Mouse (Mus musculus) common myeloid progenitor, adult 5-6 weeks (primary cell): Measurements from ENCODE around the gene Lrrc1. TPM values are rescaled to one million over a fixed set of nuclear protein-coding genes. Genes with fewer than 3 reads are reported as not detected.

Experiments used
- ATAC-seq: replicated peaks from 2 replicates; pipeline ENCODE4 v1.8.0; 2016; ENCODE audit warnings: low read depth, mild to moderate bottlenecking, moderate TSS enrichment, inconsistent platforms; ENCODE audit not compliant: poor library complexity, severe bottlenecking
- total RNA-seq: library from RNA; stranded (forward); fragments of 200-1000, 187-1606 nt; gene quantifications from 2 replicates; pipeline ENCODE4 v1.2.3, GENCODE M21; 2017

Gene Lrrc1
- total RNA-seq, 1 experiment from 2014 or later: 15.8 TPM

DNA sequence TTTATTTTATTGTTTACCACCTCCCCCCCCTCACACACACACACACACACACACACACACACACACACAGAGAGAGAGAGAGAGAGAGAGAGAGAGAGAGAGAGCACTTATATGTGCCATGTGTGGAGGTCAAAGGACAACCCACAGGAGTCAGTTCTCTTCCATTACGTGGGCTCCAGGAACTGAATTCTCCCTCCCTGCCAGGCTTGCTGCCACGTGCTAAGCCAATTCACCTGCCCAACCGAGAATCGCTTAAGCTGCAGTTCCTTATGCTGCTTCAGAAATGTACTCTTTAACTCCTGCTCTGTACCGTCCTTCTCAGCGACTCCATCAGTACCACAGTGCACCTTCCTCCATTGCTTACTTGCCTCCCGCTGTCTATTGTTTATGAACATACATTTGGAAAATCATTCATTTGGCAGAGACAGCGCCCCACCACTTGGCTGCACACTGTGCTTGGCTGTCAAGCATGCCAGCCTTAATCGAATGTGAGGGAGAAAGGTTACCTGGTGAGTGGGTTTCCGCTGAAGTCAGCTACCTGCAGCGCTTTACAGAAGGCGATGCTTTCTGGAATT lies 72.9 kb downstream of the Lrrc1 start:
- no peak for ATAC-seq

DNA sequence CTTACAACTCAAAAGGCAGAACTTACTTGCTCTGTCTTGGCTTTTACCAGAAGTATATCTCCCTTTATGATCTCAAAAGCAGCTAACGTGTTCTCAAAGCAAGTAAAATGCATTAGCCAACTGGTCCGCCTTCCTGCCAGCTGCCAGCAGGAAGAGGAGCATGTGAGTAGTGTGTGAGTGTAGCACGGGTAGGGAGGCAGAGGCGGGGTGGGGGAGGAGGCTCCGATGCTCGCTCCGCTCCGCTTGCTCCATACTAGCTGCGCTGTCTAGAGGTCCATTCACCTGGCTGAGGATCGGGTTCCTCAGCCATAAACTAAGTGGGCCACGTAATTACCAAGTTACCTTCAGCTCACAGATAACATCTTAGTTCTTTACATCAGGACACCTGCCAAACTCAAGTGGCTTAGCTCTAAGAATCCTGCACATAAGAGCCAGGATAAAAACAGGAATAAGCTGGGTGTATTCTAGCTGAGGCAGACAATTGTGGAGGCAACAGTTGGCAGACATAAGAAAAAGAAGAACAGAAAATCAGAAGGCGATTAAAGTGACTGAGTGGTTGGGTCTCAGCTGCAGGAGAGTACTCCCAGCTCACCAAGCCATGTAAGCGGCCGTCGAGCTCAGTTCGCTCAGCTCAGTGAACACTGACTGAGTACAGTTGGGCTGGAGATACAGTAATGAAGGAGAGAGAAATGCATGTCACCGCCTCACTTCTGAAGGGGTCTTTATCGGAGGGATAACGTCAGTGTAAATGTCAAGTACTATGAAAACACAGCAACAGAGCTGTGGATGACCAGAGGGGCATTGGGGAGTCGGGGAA lies 74.7 kb downstream of the Lrrc1 start:
- peak; percentile 92 for ATAC-seq

DNA sequence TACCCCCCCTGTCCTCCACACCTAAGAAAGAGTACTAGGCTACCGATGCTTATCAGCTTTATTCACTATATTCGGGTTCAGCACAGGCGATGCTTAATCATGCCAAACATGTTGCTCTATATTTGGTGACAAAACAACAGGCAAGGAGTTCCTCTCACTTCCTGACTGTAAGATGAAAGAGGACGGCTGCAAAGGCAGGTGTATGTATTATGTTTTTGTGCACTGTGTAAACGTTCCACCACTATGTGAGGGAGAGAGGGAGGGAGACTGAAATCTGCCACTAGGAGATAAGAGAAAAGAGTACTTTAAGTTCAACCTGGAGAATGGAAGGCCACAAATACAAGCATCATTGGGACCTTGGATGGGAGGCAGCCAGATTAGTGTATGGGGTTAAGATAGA lies 77.7 kb downstream of the Lrrc1 start:
- ATAC-seq: no peak

DNA sequence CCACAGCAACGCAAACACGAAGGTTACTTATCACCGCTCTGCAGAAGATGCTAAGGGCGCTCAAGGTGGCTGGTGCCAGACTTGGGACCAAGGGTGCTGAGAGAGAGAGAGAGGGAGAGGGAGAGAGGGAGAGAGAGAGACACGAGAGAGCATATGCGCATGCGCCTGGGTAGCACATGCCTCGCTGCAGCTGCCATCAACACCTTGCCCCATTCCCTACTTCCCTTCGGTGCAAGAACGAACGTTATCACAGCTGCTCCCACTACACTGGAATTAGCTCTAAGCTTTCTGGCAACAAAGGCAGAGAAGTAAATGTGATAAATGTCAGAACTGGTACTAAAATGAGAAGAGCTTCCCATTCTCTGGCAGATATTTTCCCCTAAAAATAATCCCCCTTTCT lies 79.3 kb downstream of the Lrrc1 start:
- no peak for ATAC-seq

DNA sequence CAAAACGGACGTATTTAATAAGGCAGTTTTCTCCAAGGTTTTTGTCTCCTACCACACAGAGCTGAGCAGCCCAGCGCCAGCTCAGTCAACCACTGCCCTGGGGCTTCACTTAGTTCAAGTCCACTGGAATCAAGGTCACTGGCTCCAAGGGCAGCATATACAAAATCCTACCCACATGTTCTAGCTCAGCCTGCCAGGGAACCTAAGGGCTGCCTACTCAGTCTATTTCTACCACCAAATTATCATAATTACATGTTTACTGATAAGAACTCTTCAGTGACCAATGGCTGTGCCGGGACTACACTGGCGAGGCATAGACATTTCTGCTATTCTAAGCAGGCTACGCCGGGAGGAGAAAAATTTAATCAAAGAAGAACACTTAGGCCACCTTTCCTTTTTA lies 80.8 kb downstream of the Lrrc1 start:
- ATAC-seq: peak; percentile 51

DNA sequence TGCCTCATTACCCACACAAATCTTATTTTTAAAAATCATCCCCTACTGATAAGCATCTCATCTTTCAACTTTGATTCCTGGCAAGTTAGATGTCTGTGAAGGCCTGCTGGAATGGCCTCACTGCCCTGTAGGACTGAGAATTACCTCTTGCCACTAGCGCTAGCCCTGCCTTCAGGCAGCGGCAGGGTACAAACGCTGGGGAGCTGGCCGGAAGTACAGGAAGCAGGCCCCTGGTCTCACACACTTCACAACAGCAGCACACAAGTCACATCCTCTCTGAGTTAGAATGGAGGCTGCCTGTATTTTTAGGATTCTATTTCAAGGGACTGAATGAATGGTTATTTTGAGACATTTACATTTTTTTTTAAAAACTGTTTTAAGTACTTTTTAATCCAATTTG lies 81.5 kb downstream of the Lrrc1 start:
- ATAC-seq: peak; percentile 71

DNA sequence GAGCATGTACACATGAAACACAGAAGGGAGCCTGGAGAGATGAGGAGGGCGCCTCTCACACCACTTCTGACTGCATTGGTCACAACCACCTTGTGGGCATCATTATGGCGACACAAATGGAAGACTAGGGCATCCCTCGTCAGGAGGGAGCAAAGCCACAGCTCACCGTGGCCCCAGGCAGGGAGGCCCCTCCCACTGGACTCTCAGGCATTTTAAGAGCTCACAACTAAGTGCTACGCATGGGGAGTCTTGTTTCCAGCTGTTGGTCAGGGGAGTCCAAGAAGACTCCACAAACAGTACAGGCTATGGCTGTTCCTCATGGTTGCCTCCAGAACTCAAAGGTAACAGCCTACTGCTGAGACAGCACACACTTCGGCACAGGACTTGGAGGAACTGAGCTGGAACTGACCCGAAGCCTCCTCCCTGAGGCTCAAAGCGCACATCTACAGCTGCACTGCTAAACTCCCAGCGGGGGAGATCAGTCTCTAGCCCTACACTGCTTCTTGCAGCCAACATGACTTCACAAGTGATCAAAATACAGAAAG lies 83.2 kb downstream of the Lrrc1 start:
- ATAC-seq: no peak

DNA sequence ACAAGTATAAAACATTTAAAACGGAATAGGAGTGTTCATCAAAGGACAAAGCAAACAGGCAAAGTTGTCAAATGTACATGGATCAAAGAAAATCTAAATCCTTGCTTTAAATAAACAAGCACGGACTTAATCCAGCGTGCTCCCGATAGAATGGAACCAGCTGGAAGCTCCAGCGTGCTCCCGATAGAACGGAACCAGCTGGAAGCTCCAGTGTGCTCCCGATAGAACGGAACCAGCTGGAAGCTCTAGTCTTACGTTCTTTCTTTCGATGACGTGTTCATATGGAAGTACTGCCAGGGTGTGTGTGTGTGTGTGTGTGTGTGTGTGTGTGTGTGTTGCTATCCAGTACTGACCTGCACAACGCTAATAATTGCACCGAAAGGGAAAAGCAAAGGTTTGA lies 84.3 kb downstream of the Lrrc1 start:
- ATAC-seq: no peak

DNA sequence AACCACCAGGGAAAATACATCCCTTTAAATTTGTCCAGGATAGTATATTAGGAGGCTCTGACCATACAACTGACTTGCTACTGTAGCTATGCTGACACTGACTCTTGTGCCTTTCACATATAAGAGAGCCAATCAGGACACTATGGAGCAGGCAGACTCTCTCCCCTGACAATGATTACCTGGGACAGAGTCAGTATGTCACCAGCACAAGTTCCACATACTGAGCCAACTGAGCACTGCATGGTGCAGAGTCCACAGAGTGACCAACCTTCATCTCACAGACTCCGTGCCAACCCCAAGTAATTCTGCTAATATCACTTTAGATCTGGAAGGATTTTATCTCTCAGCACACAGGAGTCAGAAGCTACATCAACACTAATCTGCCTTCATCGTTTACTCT lies 85.3 kb downstream of the Lrrc1 start:
- ATAC-seq: no peak

DNA sequence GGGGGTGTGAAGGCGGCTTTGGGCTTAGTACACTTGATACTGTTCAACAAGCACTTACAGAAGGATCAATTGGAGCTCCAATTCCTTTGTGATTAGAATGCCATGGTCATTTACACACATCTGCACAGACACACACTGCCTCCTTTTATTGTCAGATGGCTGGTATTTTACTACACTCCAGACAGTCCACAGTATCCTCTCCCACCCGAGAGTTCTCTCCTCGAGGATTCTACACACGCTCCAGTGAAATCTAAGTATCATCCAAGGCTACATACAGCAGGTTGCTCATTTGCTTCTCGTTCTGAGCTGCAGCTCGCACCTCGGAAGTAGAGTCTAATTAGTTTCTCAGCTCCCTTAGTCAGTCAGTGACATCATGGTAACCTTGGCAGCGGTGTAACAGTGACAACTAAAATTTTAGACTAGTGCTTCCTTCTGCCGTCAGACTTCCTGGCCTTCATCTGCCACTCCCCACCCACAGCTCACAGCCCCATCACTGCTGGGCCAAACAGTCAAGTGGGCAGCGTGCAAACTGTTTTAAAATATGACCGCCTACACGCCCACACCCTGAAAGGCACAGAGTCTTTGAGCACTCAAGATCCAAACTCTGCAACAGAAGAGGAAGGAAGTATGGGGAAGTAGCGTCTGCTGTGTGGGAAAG lies 88.4 kb downstream of the Lrrc1 start:
- ATAC-seq: peak; percentile 82

DNA sequence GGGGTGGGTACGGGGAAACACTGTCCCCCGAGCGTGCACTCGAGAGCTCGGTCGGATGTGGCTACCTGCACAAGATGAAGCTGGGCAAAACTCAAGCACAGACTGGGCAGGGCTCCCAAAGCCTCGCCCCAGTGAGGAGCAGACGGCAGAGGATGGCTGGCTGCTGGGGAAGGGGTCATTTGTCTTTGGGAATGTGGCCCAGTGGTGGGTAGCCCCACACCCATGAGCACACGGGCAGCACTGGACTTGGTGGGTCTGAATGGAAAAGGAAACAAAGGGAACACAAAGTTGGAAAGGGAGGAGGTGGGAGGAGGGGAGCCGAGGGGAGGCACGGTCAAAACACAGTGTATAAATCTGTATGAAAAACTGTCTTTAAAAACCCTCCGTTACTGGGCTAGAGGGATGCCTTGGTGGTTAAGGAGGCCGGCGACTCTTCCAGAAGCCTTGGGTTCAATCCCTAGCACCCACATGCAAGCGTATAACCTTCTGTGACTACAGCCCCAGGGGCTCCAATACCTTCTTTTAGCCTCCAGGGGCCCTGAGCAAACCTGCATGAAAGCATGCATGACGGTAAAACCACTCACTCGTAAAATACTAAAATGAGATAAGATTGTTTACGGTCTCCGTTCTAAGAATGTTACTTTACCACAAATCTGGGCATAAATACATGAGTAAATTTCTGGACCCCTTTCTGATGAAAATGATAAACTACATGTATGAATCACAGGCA lies 89.1 kb downstream of the Lrrc1 start:
- ATAC-seq: no peak

DNA sequence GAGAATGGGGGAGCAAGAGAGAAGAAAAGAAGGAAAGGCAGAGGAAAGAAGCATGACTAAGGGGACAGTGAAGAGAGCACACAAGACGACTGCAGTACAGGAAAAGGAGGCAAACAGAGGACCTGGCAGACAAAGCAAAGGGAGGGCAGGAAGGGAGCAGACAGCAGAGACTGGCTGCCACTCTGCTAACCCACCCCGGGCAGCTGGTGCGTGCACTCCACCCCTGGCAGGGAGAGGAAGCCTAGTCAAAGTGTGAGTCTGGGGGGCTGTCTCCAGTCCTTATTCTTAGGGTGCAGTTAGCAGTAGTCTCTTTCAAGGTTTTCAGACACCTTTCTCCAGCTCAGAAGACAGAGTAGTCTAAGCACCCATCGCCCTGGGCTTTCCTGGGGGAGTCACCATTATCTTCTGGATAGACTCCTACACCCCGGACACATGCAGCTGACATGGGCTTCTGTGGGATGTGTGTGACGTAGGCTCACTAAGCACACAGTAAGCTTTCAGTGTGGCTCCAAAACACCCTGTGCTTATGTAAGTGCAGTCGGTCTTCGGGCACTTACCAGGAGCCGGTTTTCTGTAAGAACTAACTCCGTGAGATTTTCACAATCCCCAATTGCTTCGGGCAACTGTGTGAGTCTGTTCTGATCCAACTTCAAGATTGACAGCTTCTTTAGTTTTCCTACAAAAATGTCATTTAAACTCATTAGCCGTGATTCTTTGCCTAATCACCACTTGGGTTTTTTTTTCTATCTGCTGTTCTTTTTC lies 92.4 kb downstream of the Lrrc1 start:
- ATAC-seq: no peak

DNA sequence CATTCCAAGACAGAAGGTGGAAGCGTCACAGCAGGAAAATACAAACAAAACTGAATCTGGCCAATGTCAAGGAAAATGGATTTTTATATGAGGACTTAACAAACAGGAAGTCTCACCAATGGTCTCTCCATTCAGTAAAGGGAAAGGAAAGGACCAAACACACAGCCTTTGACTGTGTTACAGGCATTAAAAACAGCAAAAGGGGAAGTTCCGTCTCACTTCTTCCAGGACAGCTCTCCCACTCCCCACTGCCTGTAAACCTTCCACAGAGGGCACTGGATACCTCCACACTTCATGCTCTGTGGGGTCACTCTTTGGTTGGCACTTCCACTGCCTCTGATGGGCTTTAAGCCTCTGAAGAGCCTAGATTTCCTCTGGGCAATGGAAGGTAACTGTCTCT lies 94.2 kb downstream of the Lrrc1 start:
- peak; percentile 65 for ATAC-seq

DNA sequence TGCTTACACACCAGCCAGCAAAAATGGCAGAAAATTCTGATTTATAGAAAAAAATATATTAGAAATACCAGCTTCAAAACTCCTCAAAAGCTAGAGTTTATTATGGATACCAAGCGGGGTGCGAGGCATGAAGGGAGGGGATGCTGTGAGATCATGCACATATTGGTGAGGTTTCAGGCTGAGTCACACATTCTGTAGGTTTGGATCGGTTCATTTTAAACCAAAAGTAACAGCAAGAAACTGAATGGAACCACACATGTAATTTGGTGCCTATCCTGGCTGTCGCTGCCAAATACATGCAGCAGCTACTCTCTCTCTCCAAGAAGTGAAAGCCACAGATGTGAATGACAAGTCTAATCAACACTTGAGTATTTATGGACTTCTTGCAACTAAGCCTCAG lies 99.8 kb downstream of the Lrrc1 start:
- ATAC-seq: no peak

DNA sequence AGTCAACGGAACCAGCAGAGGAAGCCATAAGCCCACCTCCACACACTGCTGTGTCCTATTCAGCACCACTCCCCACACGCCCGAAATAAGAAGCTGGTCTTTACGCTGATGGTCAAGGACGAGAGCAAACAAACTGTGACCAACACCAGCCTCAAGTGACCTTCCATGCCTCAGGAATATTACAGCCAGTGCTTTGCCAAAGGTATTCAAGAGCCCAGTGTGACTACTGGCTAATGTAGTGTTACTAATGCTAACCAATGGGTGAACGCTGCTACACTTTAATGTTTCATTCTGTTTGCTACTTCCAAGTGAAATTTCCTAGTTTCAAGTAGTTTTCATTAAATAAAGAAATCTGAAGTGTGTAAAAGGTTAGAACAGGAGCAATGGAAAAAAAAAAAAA lies 105.3 kb downstream of the Lrrc1 start:
- ATAC-seq: no peak

DNA sequence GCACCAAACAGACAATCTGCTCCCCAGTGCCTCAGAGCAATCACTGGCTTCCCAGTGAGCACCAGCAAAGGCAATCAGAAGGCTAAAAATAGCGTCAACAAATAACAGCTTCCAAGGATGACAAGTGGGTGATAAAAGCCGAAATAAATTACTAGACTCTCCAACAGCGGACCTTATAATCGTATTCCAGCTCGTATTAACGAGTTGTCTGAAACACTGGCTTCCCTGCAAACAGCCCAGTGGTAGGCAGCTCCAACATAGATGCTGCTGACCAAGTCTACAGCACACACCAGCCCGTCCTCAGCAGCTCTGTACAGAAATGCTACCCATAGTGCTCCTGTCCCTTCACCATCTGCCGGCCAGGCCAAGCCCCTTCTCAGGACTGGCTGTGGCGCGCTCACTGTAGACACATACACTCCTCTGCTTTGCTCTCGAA lies 105.8 kb downstream of the Lrrc1 start:
- no peak for ATAC-seq

DNA sequence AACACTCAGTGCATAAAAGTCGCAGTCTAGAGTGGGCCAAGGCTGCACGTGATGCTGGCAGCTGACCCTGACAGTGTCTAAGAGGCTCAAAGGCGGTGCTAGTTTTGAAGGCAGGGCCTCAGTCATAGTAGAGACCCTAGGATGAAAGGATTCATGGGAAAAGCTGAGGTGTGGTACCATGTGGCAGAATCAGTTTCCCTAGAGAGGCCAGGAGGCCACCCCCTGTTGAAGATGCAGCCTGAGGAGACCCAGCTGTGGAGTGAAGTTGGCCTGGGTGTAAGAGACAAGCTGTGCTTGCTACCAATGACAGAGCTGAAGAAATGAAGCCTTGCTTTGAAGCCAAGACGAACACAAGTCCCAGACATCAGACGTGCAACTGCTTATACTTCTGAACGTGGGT lies 107.5 kb downstream of the Lrrc1 start:
- no peak for ATAC-seq

DNA sequence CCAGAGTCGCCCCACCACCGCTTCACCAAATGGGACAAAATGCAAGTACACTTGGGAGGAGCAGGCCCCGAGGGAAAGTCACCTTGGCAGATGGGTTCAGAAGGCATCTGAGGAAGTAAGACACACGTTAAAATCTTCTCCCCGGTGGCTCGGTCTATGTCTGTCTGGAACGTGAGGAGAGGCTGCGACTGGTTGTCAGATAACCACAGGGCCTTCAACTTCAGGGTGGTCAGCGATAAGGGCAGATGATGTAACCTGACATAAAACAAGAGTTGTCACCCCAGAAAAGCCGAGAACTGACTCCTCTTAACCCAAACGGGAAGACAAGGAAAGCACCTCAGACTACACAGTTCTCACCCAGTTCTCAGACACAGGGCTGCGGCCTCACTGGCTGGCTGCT lies 109.7 kb downstream of the Lrrc1 start:
- ATAC-seq: peak; percentile 39; the same call in 1 of the 2 replicates

DNA sequence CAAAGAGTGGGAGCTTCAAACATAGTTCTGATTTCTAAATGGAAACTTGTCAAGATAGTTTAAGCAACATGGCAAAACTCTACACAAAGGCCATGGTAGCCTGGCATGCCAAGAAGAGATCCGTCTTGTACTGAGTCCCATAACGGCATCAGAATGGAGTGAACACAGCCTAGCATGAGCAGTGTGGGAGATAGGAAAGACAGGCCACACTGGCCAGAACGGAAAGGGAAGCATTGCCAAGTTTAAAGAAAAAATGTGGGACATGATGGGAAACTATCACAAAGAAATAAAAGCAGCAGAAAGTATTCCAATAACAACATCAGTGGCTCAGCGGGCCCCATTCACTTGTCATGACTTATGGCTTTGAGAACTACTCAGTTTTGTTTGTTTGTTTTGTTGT lies 111.2 kb downstream of the Lrrc1 start:
- no peak for ATAC-seq

DNA sequence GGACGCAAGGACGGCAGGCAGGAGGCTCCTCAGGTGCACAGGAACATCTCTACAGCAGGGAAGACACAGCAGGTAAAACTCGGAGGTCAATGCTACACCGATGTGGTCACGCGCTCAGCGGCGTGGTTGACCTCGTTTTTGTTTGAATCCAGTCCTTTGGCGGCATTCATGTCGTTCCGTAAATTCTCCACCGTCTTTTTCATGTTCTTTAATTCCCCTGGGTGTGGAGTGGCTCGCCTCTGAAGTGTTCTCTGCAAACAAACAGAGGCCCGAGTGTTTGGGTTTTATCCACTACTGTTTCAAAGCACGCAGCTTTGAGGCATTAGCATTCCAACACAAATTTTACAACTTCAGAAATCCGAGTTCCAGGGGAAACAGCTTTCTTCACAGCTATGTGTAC lies 112.6 kb downstream of the Lrrc1 start:
- no peak for ATAC-seq
